Mouse (Mus musculus): ENCODE results near the gene Ndufaf3. TPM values are rescaled to one million over a fixed set of nuclear protein-coding genes. Genes with fewer than 3 reads are reported as not detected.
"Not testable (repeated sequence)": the region's sequence is repeated elsewhere in the genome, so short reads cannot be mapped to it uniquely, and the experiment has no call there.

The Ndufaf3 gene
- 33.7 and 36.8 TPM in 2 replicates for total RNA-seq (2015)
- total RNA-seq (2017), result 7.3 and 22.1 TPM in 2 replicates

DNA sequence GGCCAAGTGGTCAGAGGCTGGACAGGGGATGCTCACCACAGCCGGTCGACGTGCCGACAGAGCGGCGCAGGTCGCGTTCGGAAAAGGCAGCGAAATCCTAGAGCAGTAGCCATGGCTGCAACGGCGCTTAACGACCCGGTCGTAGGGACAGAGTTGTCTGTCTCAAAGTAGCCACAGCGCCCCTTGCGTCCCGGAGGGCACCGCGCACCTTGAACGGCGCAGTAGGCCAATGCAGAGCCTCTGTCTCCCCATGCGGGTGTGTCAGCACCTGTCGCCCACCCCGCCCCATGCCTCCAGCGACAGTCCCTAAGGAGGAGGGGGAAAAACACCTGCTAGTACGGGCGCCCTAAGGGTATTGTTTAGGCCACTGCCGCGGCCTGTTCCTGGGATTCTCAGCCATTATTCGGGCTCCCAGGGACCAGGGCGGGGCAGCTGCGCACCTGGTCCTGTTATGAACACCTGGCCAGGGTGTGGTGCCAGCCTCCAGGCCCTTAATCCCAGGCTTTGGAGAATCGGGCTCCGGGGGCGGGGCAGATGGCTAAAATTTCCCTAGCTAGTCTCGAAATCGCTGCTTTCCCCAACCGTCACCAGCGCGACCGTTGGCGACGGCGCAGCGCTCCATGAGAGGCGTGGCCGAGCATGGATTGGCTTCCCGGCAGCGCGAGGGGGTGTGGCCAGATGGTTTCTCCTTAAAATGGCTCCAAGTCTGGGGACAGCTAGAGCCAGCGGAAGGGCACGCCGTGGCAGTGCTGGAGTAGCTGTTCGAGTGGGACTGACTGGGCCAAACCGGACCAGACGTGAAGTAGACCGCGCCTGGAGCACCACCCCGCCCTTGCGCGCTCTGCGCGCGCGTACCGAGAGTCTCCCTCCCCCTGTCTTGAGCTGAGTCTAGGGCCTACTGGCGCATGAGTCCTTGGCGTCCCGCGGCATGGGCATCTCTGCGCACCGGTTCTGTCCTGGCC lies at the start of gene Ndufaf3:
TSS of gene Ndufaf3 (minus strand) at position 620 of the 962 bp plus-strand sequence.
- ATAC-seq (replicated peaks; ENCODE audit: poor library complexity), result peak; percentile 58

DNA sequence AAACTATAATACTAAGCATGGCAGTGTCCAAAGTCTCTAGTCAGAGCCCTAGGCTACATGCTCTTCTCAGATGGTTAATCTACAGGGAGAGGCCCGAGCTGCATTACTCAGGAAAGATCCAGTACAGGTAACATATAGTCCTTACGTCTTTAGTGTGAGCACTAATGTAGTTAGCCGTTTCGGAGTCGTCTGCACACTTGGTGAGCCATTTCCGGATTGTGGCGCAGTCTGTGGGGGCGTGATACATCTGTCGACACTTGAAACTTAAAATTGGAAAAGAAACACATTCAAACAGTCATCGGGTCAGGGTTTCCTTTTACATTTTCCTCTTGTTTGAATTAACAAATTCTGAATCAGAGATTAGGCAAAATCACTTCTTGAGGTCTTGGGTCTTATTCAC lies 44.3 kb upstream of the Ndufaf3 start:
- ATAC-seq (replicated peaks; ENCODE audit: poor library complexity), result no peak

DNA sequence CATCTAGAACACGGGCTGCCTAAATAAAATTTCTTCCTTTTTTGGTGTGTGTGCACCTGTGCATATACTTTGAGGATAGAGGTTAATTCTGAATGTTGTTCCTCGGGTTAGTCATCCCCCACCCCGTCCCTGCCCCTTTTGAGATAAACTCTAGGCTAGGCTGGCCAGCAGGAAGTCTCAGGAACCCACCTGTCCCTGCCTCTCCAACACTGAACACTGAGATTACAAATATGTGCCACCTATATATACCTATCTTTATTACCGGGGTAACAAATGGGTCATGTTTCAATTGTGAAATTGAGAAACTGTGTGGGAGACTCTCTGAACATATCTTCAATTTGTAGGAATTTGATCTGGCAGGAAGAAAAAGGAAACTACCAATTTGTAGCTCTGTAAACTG lies 41.7 kb upstream of the Ndufaf3 start:
- ATAC-seq (replicated peaks; ENCODE audit: poor library complexity), result no peak

DNA sequence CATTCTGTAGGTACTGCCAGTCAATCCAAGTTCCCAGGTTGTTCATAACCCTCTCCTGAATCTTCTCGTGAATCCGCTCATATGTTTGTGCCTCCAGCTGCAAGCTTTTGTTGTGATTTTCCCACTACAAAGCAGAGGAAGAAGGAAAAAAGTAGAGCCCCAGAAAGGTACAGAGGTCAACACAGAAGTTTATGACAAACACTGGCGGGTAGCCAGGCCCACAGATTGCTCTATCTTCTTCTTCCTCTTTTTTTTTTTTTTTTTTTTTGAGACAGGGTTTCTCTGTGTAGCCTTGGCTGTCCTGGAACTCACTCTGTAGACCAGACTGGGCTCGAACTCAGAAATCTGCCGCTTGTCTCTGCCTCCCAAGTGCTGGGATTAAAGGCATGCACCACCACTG lies 40.7 kb upstream of the Ndufaf3 start:
- ATAC-seq (replicated peaks; ENCODE audit: poor library complexity), result not testable (repeated sequence)

DNA sequence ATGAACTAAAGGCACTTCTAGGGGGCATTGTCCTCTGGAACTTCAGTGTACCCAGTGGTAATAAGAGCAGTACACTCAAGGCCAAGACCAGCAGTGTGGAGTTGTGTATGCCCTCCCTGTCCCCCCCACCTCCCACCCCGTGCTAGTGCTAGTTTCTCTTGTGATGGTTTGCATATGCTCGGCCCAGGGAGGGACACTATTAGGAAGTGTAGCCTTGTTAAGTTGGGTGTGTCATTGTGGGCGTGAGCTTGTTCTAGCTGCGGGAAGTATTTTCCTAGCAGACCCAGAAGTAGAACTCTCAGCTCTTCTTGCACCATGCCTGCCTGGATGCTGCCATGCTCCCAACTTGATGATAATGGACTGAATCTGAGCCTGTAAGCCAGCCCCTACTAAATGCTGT lies 34.8 kb upstream of the Ndufaf3 start:
- ATAC-seq (replicated peaks; ENCODE audit: poor library complexity), result no peak

DNA sequence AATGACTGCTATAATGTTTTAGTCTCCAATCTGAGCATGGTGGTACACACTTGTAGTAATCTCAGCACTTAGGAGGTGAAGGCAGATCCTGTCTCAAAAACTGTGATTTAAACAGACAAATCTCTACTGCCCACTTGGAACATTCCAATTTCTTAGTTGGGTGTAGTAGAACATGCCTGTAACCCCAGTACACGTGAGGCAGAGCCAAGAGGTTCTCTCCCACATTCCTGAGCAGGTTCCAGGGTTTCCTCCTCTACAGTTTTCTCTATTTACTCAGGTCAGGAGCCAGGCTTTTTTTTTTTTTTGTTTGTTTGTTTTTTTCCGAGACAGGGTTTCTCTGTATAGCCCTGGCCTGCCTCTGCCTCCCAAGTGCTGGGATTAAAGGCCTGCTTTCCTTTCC lies 32.8 kb upstream of the Ndufaf3 start:
- ATAC-seq (replicated peaks; ENCODE audit: poor library complexity), result no peak

DNA sequence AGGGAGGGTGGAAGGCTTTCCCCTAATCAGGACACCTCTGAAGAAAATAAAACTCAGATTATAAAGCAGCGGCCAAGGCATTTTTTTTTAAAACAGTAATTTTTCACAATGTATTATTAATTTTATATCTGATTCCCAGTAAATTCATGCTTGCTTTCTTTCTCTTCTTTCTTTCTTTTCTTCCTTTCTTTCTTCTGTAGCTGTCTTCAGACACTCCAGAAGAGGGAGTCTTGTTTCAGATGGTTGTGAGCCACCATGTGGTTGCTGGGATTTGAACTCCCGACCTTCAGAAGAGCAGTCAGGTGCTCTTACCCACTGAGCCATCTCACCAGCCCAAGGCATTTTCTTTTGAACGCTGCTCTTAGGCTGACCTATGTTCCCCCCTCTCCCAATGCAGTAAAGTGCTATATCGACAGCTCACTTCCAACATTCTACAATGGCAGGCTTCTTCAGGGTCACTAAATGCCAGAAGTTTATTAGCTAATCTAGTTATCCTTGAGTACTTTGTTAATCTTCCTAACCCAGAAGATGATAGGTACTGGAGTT lies 31.9 kb upstream of the Ndufaf3 start:
- ATAC-seq (replicated peaks; ENCODE audit: poor library complexity), result no peak

DNA sequence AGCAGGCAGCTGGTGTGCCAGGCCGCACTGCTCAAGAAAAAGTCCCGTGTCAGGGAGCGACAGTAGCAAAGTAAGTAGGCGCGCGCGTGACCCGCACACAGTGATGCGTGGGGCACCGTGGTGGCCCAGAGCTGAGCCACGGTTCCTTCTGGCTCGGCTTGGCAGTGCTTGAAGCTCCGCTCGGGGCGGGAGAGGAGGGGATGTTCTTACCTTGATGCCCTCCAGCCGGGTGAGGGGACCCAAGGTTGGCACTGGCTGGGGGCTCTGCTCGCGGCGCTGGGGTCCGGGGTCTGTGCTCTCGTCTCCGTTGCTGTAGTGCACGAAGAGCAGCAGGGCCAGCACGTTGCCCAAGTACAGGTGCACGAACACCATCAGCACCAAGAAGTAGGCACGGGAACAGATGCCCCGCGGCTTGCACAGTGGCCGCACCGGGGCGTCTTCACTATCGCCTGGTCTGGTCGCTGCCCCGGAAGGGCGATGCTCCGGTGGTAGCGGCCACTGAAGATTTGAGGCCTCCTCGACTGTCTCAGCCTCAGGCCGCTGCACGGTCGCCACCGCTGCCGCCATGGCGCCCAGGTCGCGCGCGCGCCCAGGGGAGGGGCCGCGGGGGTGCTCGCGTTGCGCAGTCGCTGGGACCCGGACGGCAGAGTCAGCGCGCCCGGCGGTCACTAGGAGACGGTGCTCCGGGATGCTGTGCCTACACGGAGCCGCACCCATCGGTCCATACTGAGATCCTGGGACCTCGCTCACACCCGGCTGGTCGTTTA lies 29.9 kb upstream of the Ndufaf3 start, which contains the start of gene P4htm:
TSS of gene P4htm (minus strand) at position 670 of the 767 bp plus-strand sequence.
- ATAC-seq (replicated peaks; ENCODE audit: poor library complexity), result peak; percentile 88

DNA sequence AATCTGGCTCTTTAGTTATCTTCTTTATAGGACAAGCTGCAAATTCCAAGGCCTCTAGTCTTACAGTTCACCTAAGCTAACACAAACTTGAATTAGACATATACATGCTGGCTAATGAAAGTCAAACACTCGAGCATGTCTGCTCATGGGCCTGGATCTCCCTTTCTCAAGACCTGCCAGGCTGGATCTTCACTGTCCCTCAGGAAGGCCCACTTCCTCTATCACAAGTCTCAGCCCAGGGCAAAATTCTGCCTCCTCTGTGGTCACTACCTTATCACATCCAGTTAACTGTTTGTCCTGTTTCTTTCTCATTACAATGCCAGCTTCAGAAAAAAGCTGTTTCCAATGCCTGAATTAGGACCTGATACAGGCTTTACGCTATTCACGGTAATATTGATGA lies 27.1 kb upstream of the Ndufaf3 start:
- peak; percentile 38; the same call in 1 of the 2 replicates for ATAC-seq (replicated peaks; ENCODE audit: poor library complexity)

DNA sequence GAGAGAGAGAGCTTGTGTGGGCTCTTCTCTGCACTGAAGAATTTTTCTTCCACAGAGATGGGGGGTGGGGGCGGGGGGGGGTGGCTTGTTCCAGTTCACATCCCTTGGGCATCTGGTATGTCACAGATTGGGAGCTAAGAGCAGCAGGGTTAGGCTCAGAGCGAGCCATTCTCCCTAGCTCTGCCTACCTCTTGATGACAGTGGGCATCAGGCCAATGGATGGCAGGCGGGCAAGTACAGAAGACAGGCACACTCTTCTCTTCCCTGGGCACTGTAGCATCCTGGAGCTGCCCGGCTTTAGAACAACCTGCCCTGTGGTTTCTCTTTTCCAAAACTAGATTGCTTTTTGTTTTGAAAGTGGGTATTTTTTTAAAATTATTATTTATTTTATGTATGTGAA lies 24.2 kb upstream of the Ndufaf3 start:
- ATAC-seq (replicated peaks; ENCODE audit: poor library complexity), result no peak

DNA sequence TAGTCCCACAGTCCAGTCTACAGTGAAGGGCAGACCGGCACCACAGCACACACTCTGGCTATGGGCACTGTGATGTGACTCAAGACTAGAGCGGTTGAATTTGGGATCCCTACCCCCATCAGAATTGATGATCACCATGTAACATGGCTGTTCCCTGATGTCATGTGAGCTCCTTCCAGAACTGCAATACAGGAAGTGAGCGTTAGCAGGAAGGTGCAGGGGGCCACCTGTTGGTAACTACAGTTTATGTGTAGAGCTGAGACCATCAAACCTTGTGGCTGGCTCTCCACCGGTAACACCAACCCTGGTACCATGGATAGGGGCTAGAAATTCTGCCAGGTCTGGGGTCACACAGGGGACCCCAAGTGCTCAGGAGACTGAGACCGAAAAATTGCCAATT lies 22.0 kb upstream of the Ndufaf3 start:
- peak; percentile 81 for ATAC-seq (replicated peaks; ENCODE audit: poor library complexity)

DNA sequence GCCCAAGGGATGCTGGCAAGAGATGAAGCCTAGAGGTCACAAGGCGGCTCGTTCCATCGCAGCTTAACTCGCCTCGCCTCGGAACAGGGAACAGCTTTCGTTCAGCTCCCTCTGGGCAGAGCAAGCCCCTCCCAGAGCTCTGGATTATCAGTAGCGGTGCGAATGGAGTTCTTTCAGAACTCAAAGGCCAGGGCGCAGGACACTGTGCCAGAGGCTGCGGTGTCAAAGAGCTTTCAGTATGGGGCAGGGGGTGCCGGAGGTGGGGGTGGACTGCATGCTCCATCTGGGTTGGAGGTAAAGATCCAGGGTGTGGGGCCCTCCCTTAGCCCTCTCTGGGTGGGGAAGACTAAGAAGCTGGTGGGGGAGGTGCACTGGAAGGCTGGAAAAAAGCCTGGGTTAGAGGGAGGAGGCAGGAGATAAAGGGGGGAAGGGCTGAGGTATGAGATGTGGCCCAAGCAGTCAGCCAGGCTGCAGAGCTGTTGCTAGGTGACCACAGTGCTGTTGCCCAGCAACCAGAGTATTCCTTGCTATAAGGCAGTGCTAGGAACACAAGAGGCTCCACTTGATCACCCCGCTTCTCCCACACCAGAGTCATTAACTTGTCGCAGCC lies 20.4 kb upstream of the Ndufaf3 start:
- no peak; the same call in 1 of the 2 replicates for ATAC-seq (replicated peaks; ENCODE audit: poor library complexity)

DNA sequence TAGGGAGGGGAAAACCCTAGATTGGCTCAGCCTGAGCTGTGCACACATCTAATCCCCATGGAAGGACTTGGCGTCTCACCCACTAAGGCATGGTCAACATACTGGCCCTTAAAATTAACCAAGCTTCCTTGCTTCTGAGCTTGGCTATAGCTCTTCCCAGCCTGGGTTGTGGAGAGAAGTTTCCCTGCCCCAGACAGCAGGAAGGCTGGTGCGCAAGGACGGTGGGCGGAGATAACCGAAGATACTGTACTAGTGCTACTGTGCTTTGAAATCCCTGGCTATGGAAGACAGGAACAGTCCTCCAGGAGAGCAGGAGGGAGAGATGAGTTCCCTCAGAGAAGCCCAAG lies 12.1 kb upstream of the Ndufaf3 start:
- ATAC-seq (replicated peaks; ENCODE audit: poor library complexity), result no peak

DNA sequence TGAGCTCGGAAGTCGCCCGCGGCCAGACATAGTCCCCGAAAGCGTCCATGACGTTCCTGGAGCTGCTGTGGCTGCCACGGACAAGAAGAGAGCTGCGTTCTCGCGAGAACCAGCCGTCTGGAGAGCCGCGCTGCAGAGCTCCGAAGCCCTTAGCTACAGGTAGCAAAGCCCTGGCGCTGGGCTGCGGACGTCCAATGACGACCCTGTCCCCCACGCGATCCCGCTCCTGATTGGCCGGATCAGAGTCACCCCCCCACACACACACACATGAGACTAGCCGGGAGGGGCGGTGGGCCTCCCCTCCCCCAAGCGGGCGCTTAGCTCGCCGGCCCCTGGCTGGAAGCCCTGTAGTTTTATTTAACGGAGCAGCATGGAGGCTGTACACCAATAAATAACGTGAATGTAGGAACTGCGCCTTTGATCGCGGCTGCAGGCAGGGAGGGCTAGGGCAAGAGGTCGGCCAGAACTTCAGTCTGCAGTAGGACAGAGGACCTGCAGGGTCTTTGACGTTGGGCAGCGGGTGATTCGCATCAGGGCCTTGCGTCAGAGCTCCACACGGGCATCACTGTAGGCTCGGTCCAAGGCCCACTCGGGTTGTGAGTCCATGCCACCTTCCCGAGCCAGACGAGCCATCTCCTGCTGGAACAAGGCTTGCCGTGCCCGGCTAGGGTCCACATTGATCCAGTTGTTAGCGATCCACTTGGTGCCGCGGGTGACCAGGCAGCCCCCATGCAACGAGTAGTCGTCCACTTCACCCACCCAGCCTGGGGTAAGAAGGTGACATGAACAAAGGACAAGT lies 11.5 kb upstream of the Ndufaf3 start, which contains the start of gene Wdr6:
TSS of gene Wdr6 (minus strand) at position 195 of the 799 bp plus-strand sequence.
- peak; percentile 91 for ATAC-seq (replicated peaks; ENCODE audit: poor library complexity)

DNA sequence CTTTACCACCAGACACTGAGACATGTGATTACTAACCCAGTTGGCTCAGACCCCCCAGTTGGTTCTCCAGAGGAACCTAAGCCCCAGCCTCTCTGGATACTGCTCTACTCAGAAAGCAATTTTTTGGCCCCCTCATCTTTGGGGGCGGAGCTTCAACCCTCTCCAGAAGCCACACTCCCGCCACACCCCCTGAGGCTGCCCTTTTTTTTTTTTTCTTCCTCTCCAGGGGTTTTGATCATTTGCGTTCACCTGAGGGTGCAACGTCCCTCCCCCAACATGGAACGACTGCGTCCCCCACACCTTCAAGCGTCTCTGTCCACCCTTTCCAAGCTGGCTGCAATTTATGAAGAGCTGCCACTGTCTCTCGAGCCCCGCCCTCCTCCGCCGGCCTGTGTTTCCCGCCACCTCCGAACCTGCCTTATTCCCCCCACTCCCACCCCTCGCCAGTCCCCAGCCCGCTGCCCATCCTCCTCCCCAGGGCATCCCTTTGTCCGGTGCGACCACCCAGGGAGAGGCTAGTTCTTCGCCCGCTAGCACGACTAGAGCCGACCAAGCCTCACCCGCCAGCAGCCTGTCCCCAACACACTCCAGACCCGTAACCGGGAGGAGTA lies 10.8 kb upstream of the Ndufaf3 start:
- peak; percentile 25 for ATAC-seq (replicated peaks; ENCODE audit: poor library complexity)

DNA sequence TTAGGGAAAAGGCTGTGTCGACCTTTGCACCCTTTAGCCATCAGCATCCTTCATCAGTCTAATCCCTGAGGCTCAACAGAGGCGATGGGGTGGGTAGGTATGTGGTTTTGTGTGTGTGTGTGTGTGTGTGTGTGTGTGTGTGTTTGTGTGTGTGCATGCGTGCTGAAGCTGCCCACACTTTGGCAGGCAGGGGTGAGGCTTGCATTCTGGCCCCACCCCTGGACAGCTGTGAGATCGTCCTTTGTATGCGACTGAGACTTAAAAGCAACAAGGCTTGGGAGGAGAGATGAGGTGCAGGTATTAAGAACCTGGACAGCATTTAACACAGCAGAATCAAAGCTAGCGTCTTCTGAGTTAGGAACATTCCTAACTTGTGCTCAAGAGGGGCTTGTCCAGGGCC lies 9.8 kb upstream of the Ndufaf3 start:
- no peak for ATAC-seq (replicated peaks; ENCODE audit: poor library complexity)

DNA sequence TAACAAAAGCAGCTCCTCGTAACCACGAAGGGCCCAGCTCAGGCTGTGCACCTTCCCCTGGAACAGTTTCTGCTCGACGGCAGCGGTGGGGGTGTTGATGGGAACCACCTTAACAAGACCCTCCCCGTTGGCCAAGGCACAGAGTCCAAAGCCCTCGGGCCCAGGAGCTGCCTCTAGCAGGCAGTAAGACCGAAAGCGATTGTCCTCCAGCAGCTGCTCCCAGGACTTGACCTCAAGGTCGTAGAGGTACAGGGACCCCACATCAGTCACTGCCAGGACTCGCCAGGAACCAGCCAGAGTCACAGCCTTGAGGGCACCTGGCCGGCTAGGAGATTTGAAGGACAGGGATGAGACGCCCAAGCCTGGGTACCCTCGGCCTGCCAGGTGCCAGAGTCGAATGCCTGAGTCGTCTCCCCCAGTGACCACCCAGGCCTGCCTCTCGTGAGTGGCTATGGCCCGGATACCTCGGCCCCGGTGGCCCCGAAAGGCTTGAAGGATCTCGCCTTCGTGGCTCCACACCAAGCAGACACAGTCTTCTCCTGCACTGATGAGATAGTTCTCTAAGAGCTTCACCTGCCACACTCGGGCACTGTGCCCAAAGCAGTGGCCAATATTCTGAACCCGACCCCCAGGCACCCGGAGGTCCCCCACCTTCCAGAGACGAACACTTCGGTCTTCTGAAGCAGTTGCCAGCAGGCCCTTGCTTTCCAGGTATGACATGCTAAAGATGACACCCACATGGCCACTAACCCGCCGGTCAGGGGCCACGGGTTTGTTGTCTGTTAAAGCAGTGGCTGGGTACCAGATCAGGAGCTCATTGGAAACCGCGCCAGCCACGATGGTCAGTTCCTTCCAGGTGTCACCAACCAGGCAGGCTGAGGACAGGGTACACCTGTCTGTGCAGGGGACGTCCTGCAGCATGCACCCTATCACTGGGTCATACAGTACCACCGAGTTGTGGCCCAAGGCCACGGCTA lies 8.4 kb upstream of the Ndufaf3 start:
- no peak for ATAC-seq (replicated peaks; ENCODE audit: poor library complexity)

DNA sequence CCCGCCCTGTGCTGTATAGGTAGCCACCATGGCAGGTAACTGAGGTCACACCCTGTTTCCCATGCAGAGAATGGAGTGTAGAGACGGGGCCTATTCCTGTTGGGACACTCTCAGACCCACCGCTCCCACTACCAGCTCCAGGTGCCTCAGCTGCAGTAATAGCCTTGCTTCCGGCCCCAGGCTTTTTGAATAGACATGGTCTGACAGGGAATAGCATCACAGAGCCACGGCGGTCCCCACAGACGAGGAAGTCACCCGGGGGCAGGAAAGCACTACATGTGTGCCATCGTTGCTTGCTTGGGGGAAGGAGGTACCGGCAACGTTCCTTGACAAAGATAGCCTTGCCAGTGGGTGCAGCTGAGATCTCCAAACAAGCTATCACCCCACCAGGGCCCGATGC lies 7.7 kb upstream of the Ndufaf3 start:
- ATAC-seq (replicated peaks; ENCODE audit: poor library complexity), result no peak

Measured in megakaryocyte progenitor cell, adult 5-6 weeks (primary cell).